Mouse (Mus musculus): ENCODE measurements around the gene Stat3. TPM values are rescaled to one million over a fixed set of nuclear protein-coding genes. Genes with fewer than 3 reads are reported as not detected.

Gene Stat3
- polyA plus RNA-seq, 1 experiment from 2014 or later, result 45.0 TPM

DNA sequence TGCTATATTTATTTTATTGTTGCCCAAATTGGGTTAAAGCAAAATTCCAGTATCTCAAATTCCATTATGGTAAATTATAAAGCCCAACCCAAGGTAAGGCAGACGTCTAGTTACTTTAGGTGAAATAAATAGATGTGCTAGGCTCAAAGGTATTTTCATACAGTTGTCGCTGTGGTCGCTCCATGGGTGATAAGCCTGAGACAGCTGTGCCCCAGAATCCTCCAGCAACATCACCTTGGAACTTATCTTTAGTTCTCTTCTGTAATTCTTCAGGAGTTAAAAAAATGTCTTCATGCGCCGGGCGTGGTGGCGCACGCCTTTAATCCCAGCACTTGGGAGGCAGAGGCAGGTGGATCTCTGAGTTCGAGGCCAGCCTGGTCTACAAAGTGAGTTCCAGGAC, 100.4 kb downstream of the Stat3 start:
- H3K9me3 ChIP-seq (replicated peaks; ENCODE audit: control insufficient read depth, low read length), result no peaks in the 10 kb centered on the region
- no peak overlapping the region for H3K9ac ChIP-seq (ENCODE audit: low read depth, low read length)
- no peaks in the 10 kb centered on the region for H3K36me3 ChIP-seq (ENCODE audit: control insufficient read depth, insufficient read depth, low read length)
- 92% methylated on average over 9 of the region's 9 CpGs for WGBS (ENCODE audit: insufficient replicate concordance)
- H3K27ac ChIP-seq (ENCODE audit: low read depth, low read length), result no peak overlapping the region
- ATAC-seq (replicated peaks; ENCODE audit: insufficient number of reproducible peaks, low FRiP score, low TSS enrichment), result no peak
- H3K27me3 ChIP-seq (ENCODE audit: control insufficient read depth, insufficient read depth, low read length), result no peaks in the 10 kb centered on the region
- H3K4me1 ChIP-seq (ENCODE audit: control insufficient read depth, insufficient read depth, low read length), result 0 out of 2 replicates have a peak, but pooled peaks cover 4% of the 10 kb centered on the region
- no peak overlapping the region for H3K4me2 ChIP-seq
- no peak overlapping the region for H3K4me3 ChIP-seq (ENCODE audit: low read depth, low read length)

DNA sequence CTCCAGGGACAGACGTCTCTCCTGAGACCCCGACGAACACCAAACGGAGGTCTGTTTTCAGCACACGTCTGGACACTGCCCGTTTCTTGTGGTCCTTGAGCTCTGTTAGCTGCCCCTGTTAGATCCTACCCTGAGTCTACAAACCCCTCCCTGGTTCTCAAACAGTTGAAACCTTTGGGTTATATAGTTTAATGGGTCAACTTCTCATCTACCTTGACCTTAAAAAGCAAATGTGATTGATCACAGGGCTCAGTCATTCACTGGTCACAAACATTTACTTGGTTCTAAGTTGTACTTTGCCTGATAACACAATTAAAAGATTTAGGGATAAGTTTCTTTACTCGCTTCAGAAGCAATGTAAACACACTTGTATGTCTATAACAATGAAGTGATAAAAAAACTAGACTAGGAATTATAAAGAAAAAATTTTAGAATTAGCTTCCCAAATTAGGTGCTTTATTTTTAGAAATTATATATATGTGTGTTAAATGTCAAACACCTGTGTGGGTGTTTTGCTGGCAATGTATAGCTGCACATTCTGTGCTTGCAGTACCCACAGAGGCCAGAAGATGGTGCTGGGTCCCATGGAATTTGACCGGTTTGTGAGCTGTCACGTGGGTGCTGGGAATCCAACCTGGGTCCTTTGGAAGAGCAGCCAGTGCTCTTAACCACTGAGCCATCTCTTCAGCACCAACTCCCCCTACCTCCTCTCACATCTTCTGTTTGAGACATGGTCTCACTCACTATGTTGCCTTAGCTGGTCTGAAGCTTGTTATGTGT, 102.2 kb downstream of the Stat3 start:
- H3K9me3 ChIP-seq (replicated peaks; ENCODE audit: control insufficient read depth, low read length), result no peaks in the 10 kb centered on the region
- H3K36me3 ChIP-seq (ENCODE audit: control insufficient read depth, insufficient read depth, low read length), result no peaks in the 10 kb centered on the region; the same call in 1 of the 2 replicates
- peaks cover 14% of the 10 kb centered on the region; the same call in 1 of the 2 replicates for H3K4me1 ChIP-seq (ENCODE audit: control insufficient read depth, insufficient read depth, low read length)
- no peak overlapping the region for H3K9ac ChIP-seq (ENCODE audit: low read depth, low read length)
- H3K4me2 ChIP-seq, result no peak overlapping the region
- ATAC-seq (replicated peaks; ENCODE audit: insufficient number of reproducible peaks, low FRiP score, low TSS enrichment), result no peak
- H3K4me3 ChIP-seq (ENCODE audit: low read depth, low read length), result no peak overlapping the region
- no peak overlapping the region for H3K27ac ChIP-seq (ENCODE audit: low read depth, low read length)
- 83% methylated on average over 9 of the region's 9 CpGs for WGBS (ENCODE audit: insufficient replicate concordance)
- H3K27me3 ChIP-seq (ENCODE audit: control insufficient read depth, insufficient read depth, low read length), result no peaks in the 10 kb centered on the region

Other genes with a start within 250 kb of the Stat3 start
- gene Zfp385c, start 247.1 kb downstream of the Stat3 start, polyA plus RNA-seq (2014; fragmentation: Nextera tagmentation; extraction: Ambion mirVana), result 0.14 and 0.25 TPM in 2 replicates
- 0.65 and 1.3 TPM in 2 replicates for gene Dhx58, start 235.3 kb downstream of the Stat3 start, polyA plus RNA-seq (2014; fragmentation: Nextera tagmentation; extraction: Ambion mirVana)
- gene Kat2a, start 227.1 kb downstream of the Stat3 start, polyA plus RNA-seq (2014; fragmentation: Nextera tagmentation; extraction: Ambion mirVana), result 36.7 and 37.9 TPM in 2 replicates
- 0.37 TPM in 1 of 2 replicates, not detected in the other for gene Hspb9, start 225.7 kb downstream of the Stat3 start, polyA plus RNA-seq (2014; fragmentation: Nextera tagmentation; extraction: Ambion mirVana)
- gene Rab5c, start 201.3 kb downstream of the Stat3 start, polyA plus RNA-seq (2014; fragmentation: Nextera tagmentation; extraction: Ambion mirVana), result 30.8 and 41.1 TPM in 2 replicates
- gene Kcnh4, start 179.6 kb downstream of the Stat3 start, polyA plus RNA-seq (2014; fragmentation: Nextera tagmentation; extraction: Ambion mirVana), result not detected in 2 replicates
- not detected in 2 replicates for gene Hcrt, start 176.6 kb downstream of the Stat3 start, polyA plus RNA-seq (2014; fragmentation: Nextera tagmentation; extraction: Ambion mirVana)
- 3.8 and 5.3 TPM in 2 replicates for gene Ghdc, start 168.6 kb downstream of the Stat3 start, polyA plus RNA-seq (2014; fragmentation: Nextera tagmentation; extraction: Ambion mirVana)
- 26.4 and 32.0 TPM in 2 replicates for gene Stat5b, start 88.8 kb downstream of the Stat3 start, polyA plus RNA-seq (2014; fragmentation: Nextera tagmentation; extraction: Ambion mirVana)
- gene Stat5a, start 80.2 kb downstream of the Stat3 start, polyA plus RNA-seq (2014; fragmentation: Nextera tagmentation; extraction: Ambion mirVana), result 5.6 and 5.9 TPM in 2 replicates
- gene Cavin1, start 31.3 kb upstream of the Stat3 start, polyA plus RNA-seq (2014; fragmentation: Nextera tagmentation; extraction: Ambion mirVana), result 113 and 175 TPM in 2 replicates
- 57.1 and 62.2 TPM in 2 replicates for gene Atp6v0a1, start 69.9 kb upstream of the Stat3 start, polyA plus RNA-seq (2014; fragmentation: Nextera tagmentation; extraction: Ambion mirVana)
- 9.6 and 13.1 TPM in 2 replicates for gene Naglu, start 130.5 kb upstream of the Stat3 start, polyA plus RNA-seq (2014; fragmentation: Nextera tagmentation; extraction: Ambion mirVana)
- 0.11 TPM in 1 of 2 replicates, not detected in the other for gene Hsd17b1, start 138.9 kb upstream of the Stat3 start, polyA plus RNA-seq (2014; fragmentation: Nextera tagmentation; extraction: Ambion mirVana)
- gene Coasy, start 143.0 kb upstream of the Stat3 start, polyA plus RNA-seq (2014; fragmentation: Nextera tagmentation; extraction: Ambion mirVana), result 29.6 and 34.3 TPM in 2 replicates
- gene Mlx, start 147.7 kb upstream of the Stat3 start, polyA plus RNA-seq (2014; fragmentation: Nextera tagmentation; extraction: Ambion mirVana), result 34.5 and 36.0 TPM in 2 replicates
- 23.1 and 27.5 TPM in 2 replicates for gene Psmc3ip, start 155.9 kb upstream of the Stat3 start, polyA plus RNA-seq (2014; fragmentation: Nextera tagmentation; extraction: Ambion mirVana)
- 5.5 and 9.2 TPM in 2 replicates for gene Retreg3, start 180.4 kb upstream of the Stat3 start, polyA plus RNA-seq (2014; fragmentation: Nextera tagmentation; extraction: Ambion mirVana)
- 82.1 and 83.5 TPM in 2 replicates for gene Tubg1, start 180.4 kb upstream of the Stat3 start, polyA plus RNA-seq (2014; fragmentation: Nextera tagmentation; extraction: Ambion mirVana)
- 4.3 TPM in 2 replicates for gene Tubg2, start 216.4 kb upstream of the Stat3 start, polyA plus RNA-seq (2014; fragmentation: Nextera tagmentation; extraction: Ambion mirVana)
- 0.46 and 0.70 TPM in 2 replicates for gene Cntnap1, start 231.0 kb upstream of the Stat3 start, polyA plus RNA-seq (2014; fragmentation: Nextera tagmentation; extraction: Ambion mirVana)
- 6.2 TPM in 2 replicates for gene Plekhh3, start 231.8 kb upstream of the Stat3 start, polyA plus RNA-seq (2014; fragmentation: Nextera tagmentation; extraction: Ambion mirVana)
- gene Ccr10, start 235.9 kb upstream of the Stat3 start, polyA plus RNA-seq (2014; fragmentation: Nextera tagmentation; extraction: Ambion mirVana), result 0.13 and 0.39 TPM in 2 replicates

Measured in heart, embryonic 11.5 days (tissue).